Mouse (Mus musculus): ENCODE data around the gene Arvcf.

Arvcf gene

DNA sequence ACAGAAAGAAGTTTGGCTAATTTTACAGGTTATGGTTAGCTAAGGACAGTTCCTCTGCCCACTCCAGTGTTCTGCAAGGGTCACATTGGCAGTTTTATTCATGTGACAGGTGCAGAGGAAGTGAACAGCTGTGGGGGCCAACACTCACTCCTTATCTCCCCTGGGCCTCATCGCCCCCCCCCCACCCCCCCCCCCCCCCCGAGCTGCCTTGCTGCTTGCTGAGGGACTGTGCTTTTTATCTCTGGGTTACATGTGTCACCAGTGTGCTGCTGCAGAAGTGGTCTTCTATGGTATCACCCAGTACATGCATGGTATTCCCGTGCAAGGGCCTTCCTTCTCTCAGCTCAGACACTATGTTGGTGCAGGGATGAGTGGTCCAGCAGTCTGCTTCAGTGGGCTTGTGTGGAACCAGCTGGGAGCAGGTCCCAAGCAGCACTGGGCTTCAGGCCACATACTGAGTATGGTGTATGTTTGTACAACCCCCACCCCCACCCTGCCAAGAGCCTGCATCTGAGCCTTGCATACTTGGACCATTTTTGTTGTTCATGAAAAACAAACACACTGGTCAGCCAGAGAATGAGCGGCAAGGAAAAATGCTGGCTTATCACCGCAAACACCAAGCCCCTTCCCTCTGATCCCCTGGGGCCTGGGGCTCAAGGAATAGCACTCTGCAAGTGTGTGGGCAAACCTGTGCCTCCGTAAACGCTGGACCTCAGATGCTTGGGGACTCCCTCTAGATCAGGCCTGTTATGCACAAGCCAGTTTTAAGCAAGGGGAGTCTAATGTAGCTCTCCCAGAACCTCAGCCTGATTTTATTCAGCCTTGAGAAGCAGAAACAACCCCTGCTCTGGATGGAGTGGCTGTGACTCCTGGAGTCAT is 40.0 kb downstream of the Arvcf start:
- in situ Hi-C loops (cut with MboI, MseI): no loop called here

GRCm38 (mm10) chr16:18388583-18389435 is 40.8 kb downstream of the Arvcf start:
- in situ Hi-C loops (cut with MboI, MseI): no loop called here

GRCm38 (mm10) chr16:18390399-18390798 is 42.4 kb downstream of the Arvcf start:
- in situ Hi-C loops (cut with MboI, MseI): no loop called here

DNA sequence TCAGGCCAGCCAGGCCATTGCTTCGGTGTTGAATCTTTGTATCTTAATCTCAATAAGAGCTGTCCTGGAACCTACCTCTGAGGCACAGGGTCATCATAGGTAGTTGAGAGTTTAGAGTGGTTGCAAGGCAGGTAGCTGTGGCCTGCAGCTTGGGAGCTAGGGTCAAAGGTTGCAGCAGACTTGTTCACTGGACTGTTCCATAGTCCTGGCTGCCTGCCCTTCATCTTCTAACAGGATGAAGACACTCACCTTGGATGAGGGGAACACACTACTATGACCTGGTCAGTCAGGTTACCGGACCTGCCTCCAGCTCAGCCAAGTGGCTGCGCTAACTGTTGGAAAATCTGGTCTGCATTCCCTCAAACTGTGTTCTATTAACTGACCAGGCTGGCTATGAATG is 43.1 kb downstream of the Arvcf start:
- in situ Hi-C loops (cut with MboI, MseI): no loop called here

DNA sequence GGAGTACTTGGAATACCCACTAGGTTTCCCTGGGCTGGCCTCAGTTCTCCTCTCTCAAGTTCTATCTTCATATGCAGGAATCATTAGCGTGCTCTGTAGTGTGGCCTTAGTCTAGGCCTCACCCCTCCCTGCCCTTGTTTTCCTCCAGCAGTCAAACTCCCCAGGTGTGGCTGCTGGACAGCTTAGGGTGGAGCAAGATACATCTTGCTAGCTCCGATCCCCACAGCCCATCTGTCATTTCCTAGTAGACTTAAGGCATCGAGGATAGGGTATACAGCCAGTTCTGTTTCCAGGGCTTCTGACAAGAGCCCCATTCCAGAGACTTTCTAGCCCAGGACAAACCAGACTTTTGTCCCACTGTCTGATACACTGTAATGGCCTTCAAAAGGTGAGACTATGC is 43.7 kb downstream of the Arvcf start:
- in situ Hi-C loops (cut with MboI, MseI): no loop called here

DNA sequence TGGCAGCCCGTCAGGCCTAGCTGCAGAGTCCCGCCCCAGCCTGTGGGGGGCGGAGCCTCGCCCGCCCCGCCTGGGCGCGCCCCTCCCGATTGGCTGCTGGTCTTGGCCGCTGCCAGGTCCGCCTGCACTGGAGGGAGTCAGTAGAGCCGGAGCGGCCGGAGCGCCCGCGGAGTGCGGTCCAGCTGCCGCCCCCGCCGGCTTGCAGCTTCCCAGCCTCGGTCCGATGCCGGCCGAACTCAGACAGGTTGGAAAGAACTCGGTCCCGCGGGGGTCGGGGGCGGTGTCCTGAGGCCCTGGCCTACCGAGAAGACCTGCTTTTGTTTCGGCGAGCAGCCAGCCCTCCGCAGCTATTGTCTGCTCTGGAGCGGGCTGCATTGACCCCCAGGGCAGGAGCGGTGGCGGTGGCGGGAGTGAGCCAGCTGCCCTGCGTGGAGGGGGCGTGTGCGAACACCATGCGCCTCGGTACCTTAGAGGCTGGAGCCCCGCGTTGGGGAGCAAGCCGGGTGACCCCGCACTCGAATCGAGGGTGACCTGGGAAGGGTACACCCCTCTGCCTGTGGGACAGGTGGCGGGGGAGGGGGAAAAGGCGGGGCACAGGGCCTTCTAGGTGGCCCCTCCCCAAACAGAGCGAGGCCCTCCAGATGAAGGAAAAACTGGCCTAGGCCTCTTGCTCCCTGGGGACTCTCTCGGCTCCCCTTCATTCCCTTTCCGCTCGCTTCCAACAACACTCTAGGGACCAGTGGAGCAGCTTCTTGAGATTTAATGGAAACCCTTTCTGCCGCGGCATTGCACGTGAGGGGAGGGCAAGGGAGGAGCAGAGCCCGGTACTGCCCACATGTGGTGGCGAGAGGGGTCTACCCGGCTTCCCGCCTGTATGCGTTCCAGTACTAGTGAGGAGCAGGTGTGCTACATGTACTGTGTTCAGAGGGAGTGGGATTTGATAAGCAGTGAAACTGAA is 44.8 kb downstream of the Arvcf start:
- in situ Hi-C loops (cut with MboI, MseI): no loop called here

- in situ Hi-C loops (cut with MboI, MseI): no loop called here
Observed at GRCm38 (mm10) chr16:18393595-18393994, 45.6 kb downstream of the Arvcf start.

- in situ Hi-C loops (cut with MboI, MseI): no loop called here
Observed at GRCm38 (mm10) chr16:18394056-18394455, 46.1 kb downstream of the Arvcf start.

DNA sequence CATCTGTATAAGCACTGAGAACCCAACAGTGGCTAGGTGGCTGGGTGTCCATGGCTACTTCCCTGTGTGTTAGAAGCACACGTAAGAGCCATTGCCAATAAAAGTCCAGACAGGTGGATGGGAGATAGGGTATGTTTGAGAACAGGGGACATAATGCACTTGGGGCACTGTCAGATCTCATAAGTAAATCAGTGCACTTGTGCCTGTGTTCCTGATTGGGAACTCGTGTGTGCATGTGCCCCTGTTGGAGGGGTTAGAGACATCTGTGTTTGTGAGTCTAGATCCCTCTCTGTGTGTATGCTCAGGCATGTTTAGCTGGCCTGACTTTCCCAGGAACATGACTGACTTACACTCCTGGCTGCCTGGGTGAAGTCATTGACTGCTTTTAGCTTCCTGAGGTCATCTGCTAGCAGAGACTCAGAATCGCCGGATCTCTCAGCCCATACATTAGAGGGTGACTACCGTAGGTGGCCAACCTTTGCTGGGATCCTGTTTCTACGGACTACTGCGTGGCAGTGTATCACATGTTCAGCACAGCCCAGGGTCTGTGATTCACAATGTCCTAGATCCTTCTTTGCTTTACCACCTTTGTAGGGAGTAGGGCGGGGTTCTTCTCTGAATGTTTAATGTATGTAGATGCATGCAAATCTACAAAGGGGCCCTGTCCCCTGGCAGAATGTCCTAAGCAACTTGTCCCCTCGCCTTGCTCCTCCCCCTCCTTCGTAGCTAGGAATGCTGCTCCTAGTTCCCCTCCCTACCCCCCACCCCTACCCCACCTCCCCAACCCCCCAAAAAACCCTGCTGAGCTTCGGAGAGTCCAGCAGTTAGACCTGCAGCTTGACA is 47.0 kb downstream of the Arvcf start:
- in situ Hi-C loops (cut with MboI, MseI): no loop called here

- in situ Hi-C loops (cut with MboI, MseI): no loop called here
Observed at GRCm38 (mm10) chr16:18395620-18396036, 47.6 kb downstream of the Arvcf start.

DNA sequence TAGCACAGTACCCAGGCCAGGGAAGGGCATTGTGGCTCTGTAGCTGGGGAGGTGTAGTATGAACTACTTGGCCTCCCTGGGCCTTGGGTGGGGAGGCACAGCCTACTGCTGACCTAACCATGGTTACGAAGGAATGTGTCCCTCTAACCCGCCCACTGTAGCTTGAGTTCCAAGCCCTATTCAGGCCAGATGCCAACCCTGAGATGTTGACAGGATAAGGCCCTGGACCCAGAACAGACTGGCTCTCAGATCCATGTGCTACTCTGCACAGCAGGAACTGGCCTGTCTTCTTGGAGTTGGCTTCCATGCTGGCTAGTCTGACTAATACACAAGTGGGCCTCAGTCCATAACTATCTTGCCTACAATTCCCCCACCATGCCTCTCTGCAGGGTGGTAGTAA is 48.2 kb downstream of the Arvcf start:
- in situ Hi-C loops (cut with MboI, MseI): no loop called here

- in situ Hi-C loops (cut with MboI, MseI): no loop called here
Observed at GRCm38 (mm10) chr16:18396791-18397621, 49.0 kb downstream of the Arvcf start.

DNA sequence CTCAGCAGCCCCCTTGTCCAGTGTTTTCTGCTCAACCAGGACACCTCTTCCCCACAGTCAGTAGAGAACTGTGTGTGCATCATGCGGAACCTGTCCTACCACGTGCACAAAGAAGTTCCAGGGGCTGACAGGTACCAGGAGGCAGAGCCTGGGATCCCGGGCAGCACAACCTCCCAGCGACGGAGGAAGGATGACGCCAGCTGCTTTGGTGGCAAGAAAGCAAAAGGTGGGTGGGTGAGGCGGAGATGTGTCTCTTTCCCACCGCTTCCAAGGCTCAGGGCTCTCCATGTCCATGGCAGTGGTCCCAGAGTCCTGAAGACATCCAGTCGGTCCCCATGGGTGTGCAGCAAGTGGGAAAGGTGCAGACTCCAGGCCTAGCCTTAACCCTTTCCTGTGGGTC is 52.0 kb downstream of the Arvcf start:
- in situ Hi-C loops (cut with MboI, MseI): no loop called here

GRCm38 (mm10) chr16:18400472-18401216 is 52.7 kb downstream of the Arvcf start:
- in situ Hi-C loops (cut with MboI, MseI): no loop called here

DNA sequence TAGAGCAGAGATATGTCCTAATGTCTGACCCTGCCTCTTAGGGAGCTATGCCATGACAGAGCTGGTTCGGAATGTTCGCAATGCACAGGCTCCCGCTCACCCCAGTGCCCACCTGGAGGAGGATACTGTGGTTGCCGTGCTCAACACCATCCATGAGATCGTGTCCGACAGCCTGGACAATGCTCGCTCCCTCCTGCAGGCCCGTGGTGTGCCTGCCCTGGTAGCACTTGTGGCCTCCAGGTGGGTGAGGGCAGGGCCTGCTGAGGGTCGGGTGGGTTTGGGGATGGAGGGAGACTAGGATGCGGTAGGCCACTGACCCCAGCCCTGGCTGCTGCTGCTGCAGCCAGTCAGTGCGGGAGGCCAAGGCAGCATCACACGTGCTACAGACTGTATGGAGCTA is 55.3 kb downstream of the Arvcf start:
- in situ Hi-C loops (cut with MboI, MseI): no loop called here

- in situ Hi-C loops (cut with MboI, MseI): no loop called here
Observed at GRCm38 (mm10) chr16:18405091-18405854, 57.3 kb downstream of the Arvcf start.

DNA sequence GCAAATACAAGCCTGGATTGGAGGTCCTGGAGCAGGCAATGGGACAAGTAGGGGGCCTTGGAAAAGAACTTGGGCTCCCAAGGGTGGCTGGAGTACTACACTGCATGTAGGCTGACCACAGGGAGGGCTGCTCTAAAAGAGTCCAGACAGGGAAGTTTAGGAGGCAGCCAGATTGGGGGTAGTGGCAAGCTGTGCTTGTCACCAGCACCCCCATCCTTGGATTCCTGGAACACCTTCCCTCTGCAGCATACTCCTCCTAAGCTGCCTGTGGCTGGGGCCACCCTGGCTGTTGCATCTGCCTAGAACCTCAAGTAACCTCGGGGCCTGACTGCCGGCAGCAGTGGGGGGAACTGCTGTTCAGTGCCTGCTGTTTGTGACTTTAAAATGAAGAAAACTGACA is 57.9 kb downstream of the Arvcf start:
- in situ Hi-C loops (cut with MboI, MseI): no loop called here

GRCm38 (mm10) chr16:18406293-18406692 is 58.3 kb downstream of the Arvcf start:
- in situ Hi-C loops (cut with MboI, MseI): no loop called here
